Mouse (Mus musculus) liver, postnatal 0 days (tissue): Measurements from ENCODE around the gene Cit.

Experiments used
- CTCF ChIP-seq: sonication (generic); IDR thresholded peaks from 2 replicates; pipeline ENCODE4 v1.5.1; 2016; ENCODE audit warnings: antibody characterized with exemption, low read depth
- EP300 ChIP-seq: IDR thresholded peaks from 2 replicates; pipeline ENCODE4 v1.6.1; 2016; ENCODE audit warnings: antibody characterized with exemption, low read depth, mild to moderate bottlenecking

DNA sequence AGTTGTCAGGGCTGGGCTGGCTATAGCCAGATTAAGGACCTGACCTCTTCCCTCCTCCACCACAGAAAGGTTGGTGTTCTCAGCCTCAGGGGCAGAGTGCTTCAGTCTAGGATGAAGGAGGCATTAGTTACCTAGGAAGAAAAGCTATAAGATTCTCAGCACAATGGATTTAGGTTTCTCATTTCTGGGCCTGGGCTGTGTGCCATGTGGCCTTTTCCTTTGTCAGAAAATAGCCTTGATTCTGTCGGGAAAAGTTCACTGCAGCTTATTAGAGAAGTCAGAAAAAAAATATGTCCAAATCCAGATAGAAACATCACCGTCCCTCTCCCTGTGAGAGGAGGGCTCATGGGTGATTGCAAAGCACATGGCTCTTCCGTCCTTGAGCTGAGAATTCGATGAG lies 204.7 kb downstream of the Cit start:
- no peak for TF ChIP-seq CTCF
- TF ChIP-seq EP300 = no peak
